Mouse (Mus musculus) liver, embryonic 14.5 days (tissue): ENCODE measurements around the gene Fbll1.

ENCODE experiments used
- CTCF ChIP-seq: IDR thresholded peaks from 2 replicates; pipeline ENCODE4 v1.5.1; 2016; ENCODE audit warnings: antibody characterized with exemption, low read depth, control low read depth
- EP300 ChIP-seq: IDR thresholded peaks from 2 replicates; pipeline ENCODE4 v1.6.1; 2016; ENCODE audit warnings: antibody characterized with exemption, low read depth

DNA sequence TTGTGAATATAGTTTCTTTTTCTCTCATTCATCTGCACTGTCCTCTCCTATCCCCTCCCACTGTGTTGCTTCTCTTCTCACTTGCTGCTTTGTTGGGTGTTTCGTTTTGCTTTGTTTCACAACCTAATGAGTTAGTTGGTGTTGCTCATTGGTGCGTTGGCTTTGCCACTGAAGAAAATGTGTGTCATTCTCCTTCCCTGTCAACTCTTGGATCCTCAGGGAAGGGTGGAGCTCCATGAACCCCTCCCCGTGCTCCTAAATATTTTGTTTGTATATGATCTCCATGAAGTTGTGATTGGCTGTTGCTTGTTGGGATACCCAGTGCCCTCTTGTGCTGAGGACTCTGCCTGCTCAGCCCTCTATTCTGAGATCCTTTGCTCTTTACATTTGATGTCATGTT is 18.3 kb downstream of the Fbll1 start:
- no peak for TF ChIP-seq CTCF
- no peak for TF ChIP-seq EP300
